Mouse (Mus musculus): ENCODE measurements at regions not wholly inside any gene's neighbourhood (a gene's known extent, or its start where the extent isn't known, plus 50 kb on each side); places are given as distances from the start of the nearest gene placed in this dataset.

GRCm38 (mm10) chr1:147411816-147412215 is 917.3 kb downstream of the Brinp3 start:
- peak; percentile 2 for DNase-seq

GRCm38 (mm10) chr1:147440402-147440801 is 945.8 kb downstream of the Brinp3 start:
- DNase-seq: no peak

- DNase-seq: no peak
These were observed 952.0 kb downstream of the Brinp3 start for GRCm38 (mm10) chr1:147446601-147447000.
